Mouse (Mus musculus): Measurements from ENCODE around the gene Mov10l1.

DNA sequence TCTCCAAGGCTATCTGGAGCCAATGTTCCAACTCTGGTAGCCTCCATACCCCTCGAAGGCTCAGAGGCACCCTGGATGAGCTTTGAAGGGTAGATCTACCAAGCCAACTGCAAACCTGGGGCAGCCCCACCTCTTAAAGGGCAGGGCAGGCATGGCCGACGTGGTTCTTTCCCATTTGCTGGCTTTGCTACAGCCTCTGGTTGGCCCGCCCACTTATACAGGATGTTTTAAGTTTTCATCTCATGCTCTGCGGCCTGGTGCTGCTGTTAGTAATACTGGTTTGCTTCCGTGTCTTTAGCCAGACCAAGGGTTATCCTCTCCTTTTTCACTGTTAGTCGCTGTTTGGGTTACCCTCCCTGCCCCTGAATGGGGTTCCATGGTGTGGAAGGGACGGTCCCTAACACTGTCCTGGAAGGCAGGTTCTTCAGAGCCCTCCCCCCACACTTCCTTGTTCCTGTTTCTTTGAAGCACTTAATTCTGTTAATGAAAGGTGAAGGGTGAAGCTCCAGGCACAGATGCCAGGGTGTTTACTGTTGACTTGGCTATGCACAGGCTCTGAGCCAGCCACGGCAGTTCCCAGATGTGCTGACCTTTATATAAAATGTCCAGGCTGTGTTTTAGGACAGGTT is 95.6 kb downstream of the Mov10l1 start:
- TF ChIP-seq CTCF (IDR thresholded peaks at IDR 0.05; ENCODE audit: extremely low read depth, insufficient read length, insufficient replicate concordance, low read depth, low read length) (no peak), POLR2A (IDR thresholded peaks at IDR 0.05; ENCODE audit: low read depth, low read length) (peak; percentile 77)

Measured in small intestine, adult 2 months (tissue).